Mouse (Mus musculus): ENCODE results near the gene Tmem88b. TPM values are rescaled to one million over a fixed set of nuclear protein-coding genes. Genes with fewer than 3 reads are reported as not detected.

Gene Tmem88b
- total and polyA plus RNA-seq, 3 experiments = 0.19 to 0.32 TPM; not detected in 1

GRCm38 (mm10) chr4:155802741-155803339 is 17.2 kb upstream of the Tmem88b start, which contains the start of gene Mrpl20:
Gene Mrpl20, plus strand, starts transcription at chr4:155802878.
- Histone ChIP-seq H3K4me3 (ENCODE audit: control insufficient read depth in 1 of 2, insufficient read depth in 1 of 2, low read depth in 2 of 2, low read length in 2 of 2) (peak within 1 kb of the TSS; percentile 77 to 93), H3K36me3 (ENCODE audit: control insufficient read depth in 1 of 2, insufficient read depth in 2 of 2, low read length in 2 of 2) (peaks cover 5 to 24% of the 10 kb centered on the region in 2 experiments), H3K79me2 (ENCODE audit: control insufficient read depth, insufficient read depth, low read length, poor library complexity) (peaks cover 27% of the 10 kb centered on the region), H3K27me3 (ENCODE audit: control insufficient read depth in 1 of 2, insufficient read depth in 2 of 2, low read length in 2 of 2) (no peaks in the 10 kb centered on the region), H3K27ac (ENCODE audit: control insufficient read depth, low read depth, low read length) (peak within 1 kb of the TSS; percentile 78), H3K9me3 (replicated peaks; ENCODE audit: insufficient read depth, low read length) (no peaks in the 10 kb centered on the region), H3K4me1 (ENCODE audit: control insufficient read depth in 1 of 2, insufficient read depth in 2 of 2, low read length in 2 of 2) (peaks cover 11 to 15% of the 10 kb centered on the region in 2 experiments), H3K9ac (ENCODE audit: control insufficient read depth, low read depth, low read length, poor library complexity, severe bottlenecking) (peak within 1 kb of the TSS; percentile 90)
- peak; percentile 78 for DNase-seq (ENCODE audit: low read depth, low spot score)
- TF ChIP-seq TCF12 (IDR thresholded peaks at IDR 0.05; ENCODE audit: low read depth, low read length) = no peak
- 0 out of 2 replicates have a peak, but pooled peaks have one; percentile 56 for TF ChIP-seq MAX (IDR thresholded peaks at IDR 0.05; ENCODE audit: low read length)
- no peak for TF ChIP-seq GATA1 (IDR thresholded peaks at IDR 0.05; ENCODE audit: low read depth, low read length)
- no peak for TF ChIP-seq CHD2 (IDR thresholded peaks at IDR 0.05; ENCODE audit: low read length)
- peak; percentile 92 for TF ChIP-seq MYC (IDR thresholded peaks at IDR 0.05; ENCODE audit: low read depth, low read length)
- no peak for TF ChIP-seq E2F4 (IDR thresholded peaks at IDR 0.05; ENCODE audit: borderline replicate concordance, low read depth, low read length)
- TF ChIP-seq POLR2AphosphoS5 (IDR thresholded peaks at IDR 0.05; ENCODE audit: borderline replicate concordance, low read depth, low read length) = no peak
- no peak for TF ChIP-seq ELF1 (IDR thresholded peaks at IDR 0.05; ENCODE audit: low read depth, low read length)
- no peak for TF ChIP-seq ZC3H11A (IDR thresholded peaks at IDR 0.05; ENCODE audit: low read depth, low read length)
- TF ChIP-seq MYB (IDR thresholded peaks at IDR 0.05; ENCODE audit: low read depth, low read length) = no peak
- TF ChIP-seq EP300 (IDR thresholded peaks at IDR 0.05; ENCODE audit: low read depth in 1 of 2, low read length in 2 of 2) = no peak
- TF ChIP-seq ZKSCAN1 (IDR thresholded peaks at IDR 0.05; ENCODE audit: low read depth, low read length) = no peak
- TF ChIP-seq MXI1 (IDR thresholded peaks at IDR 0.05; ENCODE audit: low read depth, low read length) = peak; percentile 84
- no peak for TF ChIP-seq SMC3 (IDR thresholded peaks at IDR 0.05; ENCODE audit: low read depth, low read length)
- TF ChIP-seq MAZ (IDR thresholded peaks at IDR 0.05; ENCODE audit: low read depth, low read length) = no peak
- no peak for TF ChIP-seq ZMIZ1 (IDR thresholded peaks at IDR 0.05; ENCODE audit: low read depth, low read length)
- 0 out of 2 replicates have a peak, but pooled peaks have one; percentile 20 for TF ChIP-seq HCFC1 (IDR thresholded peaks at IDR 0.05; ENCODE audit: low read depth, low read length)
- TF ChIP-seq CTCF (IDR thresholded peaks at IDR 0.05 in 2 of 3, conservative IDR thresholded peaks at IDR 0.05 in 1 of 3; ENCODE audit: control insufficient read depth in 1 of 3, insufficient read depth in 1 of 3, low read depth in 2 of 3, low read length in 3 of 3, poor library complexity in 1 of 3, severe bottlenecking in 1 of 3) = peak; percentile 18 to 46 (median 25); a peak in 4 of 6 replicates

GRCm38 (mm10) chr4:155802075-155802474 is 16.4 kb upstream of the Tmem88b start:
- H3K79me2 ChIP-seq (ENCODE audit: control insufficient read depth, insufficient read depth, low read length, poor library complexity) = peaks cover 27% of the 10 kb centered on the region
- TF ChIP-seq TCF12 (IDR thresholded peaks at IDR 0.05; ENCODE audit: low read depth, low read length) = 0 out of 2 replicates have a peak, but pooled peaks have one; percentile 13
- TF ChIP-seq EP300 (IDR thresholded peaks at IDR 0.05; ENCODE audit: low read depth in 1 of 2, low read length in 2 of 2) = peak in 1 of 2 experiments; percentile 40; a peak in 1 of 4 replicates
- TF ChIP-seq NRF1 (IDR thresholded peaks at IDR 0.05; ENCODE audit: insufficient read depth, low read depth, low read length, poor library complexity, severe bottlenecking) = no peak
- TF ChIP-seq POLR2A (IDR thresholded peaks at IDR 0.05; ENCODE audit: control insufficient read depth in 1 of 2, insufficient read depth in 1 of 2, low read depth in 1 of 2, low read length in 2 of 2, poor library complexity in 1 of 2) = no peak
- TF ChIP-seq GATA1 (IDR thresholded peaks at IDR 0.05; ENCODE audit: low read depth, low read length) = 0 out of 2 replicates have a peak, but pooled peaks have one; percentile 15
- TF ChIP-seq ETS1 (IDR thresholded peaks at IDR 0.05; ENCODE audit: low read depth, low read length) = 0 out of 2 replicates have a peak, but pooled peaks have one; percentile 12
- TF ChIP-seq SIN3A (IDR thresholded peaks at IDR 0.05; ENCODE audit: low read length) = no peak; the same call in 1 of the 2 replicates
- TF ChIP-seq TAL1 (IDR thresholded peaks at IDR 0.05; ENCODE audit: low read length) = peak; percentile 62
- 0 out of 2 replicates have a peak, but pooled peaks have one; percentile 26 for TF ChIP-seq RCOR1 (IDR thresholded peaks at IDR 0.05; ENCODE audit: low read depth, low read length)
- TF ChIP-seq MAX (IDR thresholded peaks at IDR 0.05; ENCODE audit: low read length) = peak; percentile 27; the same call in 1 of the 2 replicates
- no peak for TF ChIP-seq MXI1 (IDR thresholded peaks at IDR 0.05; ENCODE audit: low read depth, low read length)
- no peaks in the 10 kb centered on the region for H3K9me3 ChIP-seq (replicated peaks; ENCODE audit: insufficient read depth, low read length)
- peaks cover 11 to 15% of the 10 kb centered on the region in 2 experiments for H3K4me1 ChIP-seq (ENCODE audit: control insufficient read depth in 1 of 2, insufficient read depth in 2 of 2, low read length in 2 of 2)
- DNase-seq (ENCODE audit: low read depth, low spot score) = peak; percentile 57
- H3K27ac ChIP-seq (ENCODE audit: control insufficient read depth, low read depth, low read length) = peak overlapping the region; percentile 71
- H3K4me3 ChIP-seq (ENCODE audit: control insufficient read depth in 1 of 2, insufficient read depth in 1 of 2, low read depth in 2 of 2, low read length in 2 of 2) = peak overlapping the region; percentile 9 to 93
- peaks cover 5 to 24% of the 10 kb centered on the region in 2 experiments for H3K36me3 ChIP-seq (ENCODE audit: control insufficient read depth in 1 of 2, insufficient read depth in 2 of 2, low read length in 2 of 2)
- H3K27me3 ChIP-seq (ENCODE audit: control insufficient read depth in 1 of 2, insufficient read depth in 2 of 2, low read length in 2 of 2) = no peaks in the 10 kb centered on the region
- peak overlapping the region; percentile 6; the same call in 1 of the 2 replicates for H3K9ac ChIP-seq (ENCODE audit: control insufficient read depth, low read depth, low read length, poor library complexity, severe bottlenecking)
